Mouse (Mus musculus) ES-Bruce4 (cell line): ENCODE results near the gene Myl3.

ENCODE experiments used
- CTCF ChIP-seq: IDR thresholded peaks from one replicate; pipeline ENCODE4 v1.8.1; 2011; ENCODE audit warnings: low read depth, low read length
- EP300 ChIP-seq: IDR thresholded peaks from 2 replicates; pipeline ENCODE4 v1.6.1; 2011; ENCODE audit warnings: low read depth, low read length; ENCODE audit not compliant: insufficient read depth
- POLR2A ChIP-seq: IDR thresholded peaks from one replicate; pipeline ENCODE4 v1.8.1; 2011; ENCODE audit warnings: low read length; ENCODE audit not compliant: insufficient read depth

DNA sequence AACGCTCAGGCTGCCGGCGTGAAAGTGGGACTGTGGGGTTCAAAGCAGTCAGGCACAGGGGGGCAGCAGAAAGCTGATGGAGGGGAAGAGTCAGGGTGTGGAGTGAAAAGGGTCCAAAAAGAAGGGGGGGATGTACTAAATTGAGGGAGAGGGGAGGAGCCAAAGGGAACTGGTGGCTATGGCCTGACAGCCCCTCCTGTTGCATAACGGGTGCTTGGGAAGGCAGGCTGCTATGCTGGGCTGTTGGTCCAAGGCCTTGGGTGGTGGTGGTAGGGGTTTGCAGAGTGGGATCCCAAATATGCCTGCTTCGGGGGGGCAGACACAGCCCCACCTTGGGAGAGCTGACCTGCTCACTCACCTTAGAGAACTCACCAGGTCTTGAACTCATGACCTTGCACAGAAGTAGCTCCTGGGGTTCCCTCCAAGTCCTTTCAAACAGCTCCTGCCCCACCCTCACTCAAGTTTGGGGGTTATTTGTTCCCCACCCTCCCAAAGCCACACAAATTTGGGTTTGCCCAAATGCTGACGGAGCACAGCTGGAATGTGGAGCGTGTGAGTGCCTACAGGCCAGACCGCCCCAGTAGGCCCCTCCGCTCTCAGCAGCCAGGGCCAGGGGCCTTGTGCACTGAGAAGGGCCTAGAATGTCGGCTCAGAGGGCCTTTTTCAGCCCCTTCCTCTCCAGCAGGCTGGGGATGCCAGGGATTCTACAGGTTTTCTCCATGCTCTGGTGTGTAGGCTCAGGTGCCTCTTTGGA is 33.8 kb downstream of the Myl3 start:
- no peak for TF ChIP-seq CTCF
- no peak for TF ChIP-seq POLR2A
- TF ChIP-seq EP300, result no peak
